Mouse (Mus musculus) gastrocnemius, postnatal 36 days (tissue): ENCODE measurements around the gene Focad. TPM values are rescaled to one million over a fixed set of nuclear protein-coding genes. Genes with fewer than 3 reads are reported as not detected.

ENCODE experiments used
- DNase-seq, 2 experiments: peaks; one replicate each; pipeline ENCODE4 v3.0.0; 2022
- intact Hi-C: fragments of 180-260 bp; cut with DNase I; formaldehyde crosslinking; loops from one replicate; pipeline ENCODE4 v1.15.1; 2025
- total RNA-seq, 2 experiments: library from RNA; stranded (reverse); gene quantifications; 2 replicates each; pipeline ENCODE4 v1.2.3; 2021

Gene Focad
- total RNA-seq, 2 experiments from 2014 or later = 8.5 to 10.9 TPM

GRCm38 (mm10) chr4:88201047-88201446, 106.6 kb downstream of the Focad start:
- intact Hi-C loops = no loop called here
- DNase-seq = no peak

- intact Hi-C loops = no loop called here
- no peak for DNase-seq
Measured at GRCm38 (mm10) chr4:88208676-88209075, 114.2 kb downstream of the Focad start.

- DNase-seq = no peak
- intact Hi-C loops = no loop called here
Measured at GRCm38 (mm10) chr4:88209351-88209814, 115.0 kb downstream of the Focad start.

- intact Hi-C loops = no loop called here
Measured at GRCm38 (mm10) chr4:88210602-88211001, 116.2 kb downstream of the Focad start.

GRCm38 (mm10) chr4:88211200-88211885, 116.9 kb downstream of the Focad start:
- intact Hi-C loops = no loop called here
- DNase-seq = no peak

More at GRCm38 (mm10) chr4:88210602-88211001, 116.2 kb downstream of the Focad start:
- DNase-seq = no peak

- intact Hi-C loops = no loop called here
Measured at GRCm38 (mm10) chr4:88213895-88214294, 119.5 kb downstream of the Focad start.

GRCm38 (mm10) chr4:88218286-88218685, 123.9 kb downstream of the Focad start:
- intact Hi-C loops = no loop called here
- DNase-seq = no peak

More at GRCm38 (mm10) chr4:88213895-88214294, 119.5 kb downstream of the Focad start:
- no peak for DNase-seq

GRCm38 (mm10) chr4:88218797-88219196, 124.4 kb downstream of the Focad start:
- intact Hi-C loops = no loop called here

GRCm38 (mm10) chr4:88231375-88231774, 136.9 kb downstream of the Focad start:
- intact Hi-C loops = no loop called here
- no peak for DNase-seq

More at GRCm38 (mm10) chr4:88218797-88219196, 124.4 kb downstream of the Focad start:
- no peak for DNase-seq

GRCm38 (mm10) chr4:88235941-88236340, 141.5 kb downstream of the Focad start:
- no peak for DNase-seq
- intact Hi-C loops = no loop called here

GRCm38 (mm10) chr4:88236926-88237756, 142.7 kb downstream of the Focad start:
- DNase-seq = no peak
- intact Hi-C loops = no loop called here

GRCm38 (mm10) chr4:88238351-88238750, 143.9 kb downstream of the Focad start:
- intact Hi-C loops = no loop called here
- no peak for DNase-seq

- intact Hi-C loops = no loop called here
- no peak for DNase-seq
Measured at GRCm38 (mm10) chr4:88243834-88244233, 149.4 kb downstream of the Focad start.

- DNase-seq = no peak
- intact Hi-C loops = no loop called here
Measured at GRCm38 (mm10) chr4:88245494-88245893, 151.1 kb downstream of the Focad start.

- intact Hi-C loops = no loop called here
- no peak for DNase-seq
Measured at GRCm38 (mm10) chr4:88261349-88261748, 166.9 kb downstream of the Focad start.

- no peak for DNase-seq
- intact Hi-C loops = no loop called here
Measured at GRCm38 (mm10) chr4:88264536-88264935, 170.1 kb downstream of the Focad start.

GRCm38 (mm10) chr4:88270408-88271067, 176.1 kb downstream of the Focad start:
- DNase-seq = no peak
- intact Hi-C loops = no loop called here

GRCm38 (mm10) chr4:88275571-88276041, 181.2 kb downstream of the Focad start:
- no peak for DNase-seq
- intact Hi-C loops = no loop called here

GRCm38 (mm10) chr4:88276058-88276734, 181.8 kb downstream of the Focad start:
- intact Hi-C loops = no loop called here
- no peak for DNase-seq

GRCm38 (mm10) chr4:88278524-88278923, 184.1 kb downstream of the Focad start:
- intact Hi-C loops = no loop called here
- no peak for DNase-seq
